35 mouse cellular contexts compared by ENCODE assay signal in the genomic region with DNA sequence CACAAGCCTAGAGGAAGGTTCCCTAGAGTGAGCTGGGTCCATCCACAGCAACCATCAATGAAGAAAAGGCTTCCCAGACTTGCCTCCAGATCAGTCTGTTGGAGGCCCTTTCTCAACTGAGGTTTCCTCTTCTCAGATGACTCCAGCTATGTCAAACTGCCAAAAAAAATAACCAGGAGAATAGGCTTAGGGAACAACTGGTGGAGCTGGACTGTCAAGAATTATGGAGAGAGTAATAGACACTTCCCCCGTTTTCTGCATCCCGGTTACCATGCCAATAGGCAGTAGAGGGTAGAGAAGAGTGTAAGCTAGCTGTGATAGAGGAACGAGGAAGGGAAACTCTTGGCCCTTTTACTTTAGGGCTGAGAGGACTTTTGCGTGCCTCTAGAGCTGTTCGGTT. TPM values are rescaled to one million over a fixed set of nuclear protein-coding genes. Genes with fewer than 3 reads are reported as not detected.
DNase-seq lines count a peak whose midpoint lies in the region; ATAC-seq and TF ChIP-seq lines count a peak whose summit lies in the region.
"Had no signal": no experiment of that assay in that cellular context is flagged by ENCODE, and none has a peak within 500 bp of the region (broad histone marks: within the 10 kb centered on the region; RNA-seq: fewer than 3 reads in every experiment).

No protein-coding gene starts in this region.

- peaks cover 10% of the 10 kb centered on the region for H3K4me1 ChIP-seq in heart, embryonic 12.5 days (replicated peaks)
- H3K4me1 ChIP-seq in heart, embryonic 10.5 days: no peaks in the 10 kb centered on the region
- H3K4me1 ChIP-seq in hindbrain, embryonic 11.5 days (replicated peaks; ENCODE audit: control insufficient read depth, insufficient read depth, low read length): no peaks in the 10 kb centered on the region
- H3K4me1 ChIP-seq: hindbrain, embryonic 12.5 days; intestine, embryonic 15.5 days; liver, embryonic 12.5 days; neural tube, embryonic 12.5 days had no signal

- H3K27me3 ChIP-seq in heart, embryonic 12.5 days (replicated peaks): no peaks in the 10 kb centered on the region
- 0 out of 2 replicates have a peak, but pooled peaks cover 7% of the 10 kb centered on the region for H3K27me3 ChIP-seq in heart, embryonic 10.5 days (ENCODE audit: insufficient read depth, poor library complexity, severe bottlenecking)
- H3K27me3 ChIP-seq in myocyte (ENCODE audit: control insufficient read depth, insufficient read depth, insufficient read length): no peaks in the 10 kb centered on the region
- no peaks in the 10 kb centered on the region for H3K27me3 ChIP-seq in hindbrain, embryonic 11.5 days (ENCODE audit: control insufficient read depth, insufficient read depth, low read length)
- H3K27me3 ChIP-seq: CH12.LX; forebrain, embryonic 13.5 days; hindbrain, embryonic 12.5 days; intestine, embryonic 15.5 days; liver, embryonic 12.5 days; neural tube, embryonic 12.5 days had no signal

- TF ChIP-seq POLR2A in myocyte (IDR thresholded peaks at IDR 0.05; ENCODE audit: insufficient read length, low read depth): no peak

- no peak overlapping the region for H3K4me3 ChIP-seq in heart, embryonic 12.5 days
- H3K4me3 ChIP-seq in heart, embryonic 10.5 days: no peak overlapping the region
- no peak overlapping the region for H3K4me3 ChIP-seq in myocyte
- no peak overlapping the region for H3K4me3 ChIP-seq in hindbrain, embryonic 11.5 days (ENCODE audit: low read depth, low read length)
- H3K4me3 ChIP-seq: embryonic facial prominence, embryonic 13.5 days; erythroblast, embryonic 14.5 days; forebrain, embryonic 13.5 days; hindbrain, embryonic 12.5 days; intestine, embryonic 15.5 days; liver, embryonic 12.5 days; neural tube, embryonic 12.5 days had no signal

- no peaks in the 10 kb centered on the region for H3K36me3 ChIP-seq in heart, embryonic 12.5 days
- H3K36me3 ChIP-seq in heart, embryonic 10.5 days: no peaks in the 10 kb centered on the region
- H3K36me3 ChIP-seq in myocyte (ENCODE audit: control insufficient read depth, insufficient read depth): no peaks in the 10 kb centered on the region
- no peaks in the 10 kb centered on the region for H3K36me3 ChIP-seq in hindbrain, embryonic 11.5 days (ENCODE audit: control insufficient read depth, insufficient read depth, low read length)
- H3K36me3 ChIP-seq: embryonic facial prominence, embryonic 13.5 days; hindbrain, embryonic 12.5 days; intestine, embryonic 15.5 days; liver, embryonic 12.5 days; neural tube, embryonic 12.5 days had no signal

- H3K79me2 ChIP-seq in myocyte (ENCODE audit: control insufficient read depth, insufficient read depth): no peaks in the 10 kb centered on the region

- 79% methylated on average over 5 of the region's 5 CpGs for WGBS in heart, embryonic 12.5 days
- 88% methylated on average over 5 of the region's 5 CpGs for WGBS in heart, embryonic 10.5 days
- WGBS in hindbrain, embryonic 11.5 days: 91% methylated on average over 5 of the region's 5 CpGs

- H3K9ac ChIP-seq in heart, embryonic 12.5 days: no peak overlapping the region
- no peak overlapping the region for H3K9ac ChIP-seq in hindbrain, embryonic 11.5 days (ENCODE audit: low read depth, low read length)
- H3K9ac ChIP-seq: embryonic facial prominence, embryonic 13.5 days; forebrain, embryonic 13.5 days; hindbrain, embryonic 12.5 days; intestine, embryonic 15.5 days; liver, embryonic 12.5 days; liver, postnatal 0 days; neural tube, embryonic 12.5 days had no signal

- H3K4me2 ChIP-seq in heart, embryonic 12.5 days: no peak overlapping the region
- peak overlapping the region; percentile 26 for H3K4me2 ChIP-seq in myocyte (ENCODE audit: low read depth)
- H3K4me2 ChIP-seq in hindbrain, embryonic 11.5 days (replicated peaks; ENCODE audit: low read depth, low read length): no peak overlapping the region
- H3K4me2 ChIP-seq: embryonic facial prominence, embryonic 13.5 days; forebrain, embryonic 13.5 days; hindbrain, embryonic 12.5 days; intestine, embryonic 15.5 days; liver, embryonic 12.5 days; midbrain, embryonic 11.5 days; neural tube, embryonic 12.5 days had no signal

- no peak overlapping the region for H3K27ac ChIP-seq in heart, embryonic 12.5 days (ENCODE audit: poor library complexity, severe bottlenecking)
- H3K27ac ChIP-seq in heart, embryonic 10.5 days: peak overlapping the region; percentile 6; the same call in 1 of the 2 replicates
- H3K27ac ChIP-seq in hindbrain, embryonic 11.5 days (ENCODE audit: low read depth, low read length): no peak overlapping the region
- H3K27ac ChIP-seq: embryonic facial prominence, embryonic 13.5 days; forebrain, embryonic 13.5 days; hindbrain, embryonic 12.5 days; hindbrain, postnatal 0 days; intestine, embryonic 15.5 days; liver, embryonic 12.5 days; neural tube, embryonic 12.5 days had no signal

- no peaks in the 10 kb centered on the region for H3K9me3 ChIP-seq in heart, embryonic 12.5 days (replicated peaks)
- no peaks in the 10 kb centered on the region for H3K9me3 ChIP-seq in heart, embryonic 10.5 days
- no peaks in the 10 kb centered on the region for H3K9me3 ChIP-seq in hindbrain, embryonic 11.5 days (ENCODE audit: control insufficient read depth, low read length)
- H3K9me3 ChIP-seq: embryonic facial prominence, embryonic 13.5 days; forebrain, embryonic 13.5 days; hindbrain, embryonic 12.5 days; intestine, embryonic 15.5 days; liver, embryonic 12.5 days; neural tube, embryonic 12.5 days had no signal

- H3ac ChIP-seq in myocyte (ENCODE audit: control insufficient read depth, insufficient read length): no peak overlapping the region

- peak; percentile 90 for DNase-seq in heart, adult 11 months
- no peak for DNase-seq in heart, embryonic 10.5 days (ENCODE audit: low spot score)
- no peak for DNase-seq in heart, postnatal 4 days
- DNase-seq in adipocyte (ENCODE audit: low spot score): peak; percentile 76
- DNase-seq in hindbrain, embryonic 11.5 days (ENCODE audit: low spot score): no peak
- DNase-seq in cerebellum, adult 18-20 months: no peak
- DNase-seq: cerebellum, adult 9-10 months; cerebellum, postnatal 36 days; kidney, adult 2 months; kidney, postnatal 10 days; layer of hippocampus, postnatal 36 days; left cerebral cortex, postnatal 4 days; liver, postnatal 0 days; right cerebral cortex, postnatal 4 days had no signal

- ATAC-seq in heart, embryonic 12.5 days (ENCODE audit: insufficient number of reproducible peaks, low FRiP score): no peak
- no peak for ATAC-seq in hindbrain, embryonic 11.5 days (ENCODE audit: low FRiP score)
- ATAC-seq: hindbrain, postnatal 0 days; intestine, embryonic 15.5 days; liver, embryonic 12.5 days; midbrain, embryonic 16.5 days had no signal

TF ChIP-seq in myocyte, 11 proteins besides CTCF, POLR2A, EP300 and RAD21:
- TF ChIP-seq TCF12 (IDR thresholded peaks at IDR 0.05; ENCODE audit: insufficient read depth, poor library complexity, severe bottlenecking) (no peak), REST (IDR thresholded peaks at IDR 0.05; ENCODE audit: insufficient read depth, insufficient read length) (no peak), MYOD1 (IDR thresholded peaks at IDR 0.05; ENCODE audit: control insufficient read depth in 1 of 3, insufficient read length in 2 of 3, low read depth in 2 of 3) (no peak), CEBPB (IDR thresholded peaks at IDR 0.05; ENCODE audit: insufficient read depth, poor library complexity, severe bottlenecking) (no peak)

RNA-seq across cellular contexts. Expression of a gene that starts 24.3 kb away (rescaled TPM):
- polyA plus RNA-seq in heart, embryonic 12.5 days (2016; fragmentation: Nextera tagmentation; extraction: Ambion mirVana): not detected in 2 replicates
- polyA plus RNA-seq in heart, embryonic 10.5 days (2016; fragmentation: Nextera tagmentation; extraction: Ambion mirVana): not detected in 2 replicates
- not detected for total RNA-seq in heart, postnatal 4 days (2021)
- not detected for polyA plus RNA-seq in myocyte (2012; fragmentation: generic; extraction: Trizol)
- polyA plus RNA-seq in hindbrain, embryonic 11.5 days (2014; fragmentation: Nextera tagmentation; extraction: Ambion mirVana): not detected in 2 replicates
- total RNA-seq: adrenal gland, adult 18-20 months; adrenal gland, postnatal 36 days; CH12.LX; ES-E14; gastrocnemius, postnatal 4 days; layer of hippocampus, postnatal 36 days; left cerebral cortex, postnatal 4 days; megakaryocyte, adult 5-6 weeks had no signal
- polyA plus RNA-seq: brain, embryonic 14.5 days; erythroblast, embryonic 14.5 days; forebrain, embryonic 13.5 days; hindbrain, embryonic 12.5 days; intestine, embryonic 15.5 days; large intestine, adult 2 months; liver, embryonic 12.5 days; liver, postnatal 0 days; midbrain, embryonic 11.5 days; midbrain, embryonic 16.5 days; neural tube, embryonic 12.5 days; testis, adult 2 months had no signal

Comparison
In these comparisons a context has a peak if more than half of its experiments do, and no peak if none do; other contexts are left out.
1. DNase-seq: peak in heart, adult 11 months (single experiment) and adipocyte (single experiment); none in heart, embryonic 10.5 days (single experiment), heart, postnatal 4 days (single experiment), hindbrain, embryonic 11.5 days (single experiment) and cerebellum, adult 18-20 months (0 of 2).